Mouse (Mus musculus) cerebellum, adult 18-20 months (tissue): Measurements from ENCODE around the gene Fat1.
A peak's percentile ranks its signal among the peaks of the same experiment; 100 is the strongest.

Experiments used
- DNase-seq, 2 experiments: peaks; one replicate each; pipeline ENCODE4 v3.0.0; 2021

Fat1 gene

GRCm38 (mm10) chr8:44962572-44963231 is 27.5 kb downstream of the Fat1 start:
- no peak for DNase-seq

GRCm38 (mm10) chr8:44967521-44968039 is 32.3 kb downstream of the Fat1 start:
- no peak for DNase-seq

GRCm38 (mm10) chr8:44970093-44970492 is 34.8 kb downstream of the Fat1 start:
- DNase-seq, result no peak

GRCm38 (mm10) chr8:44971346-44971745 is 36.1 kb downstream of the Fat1 start:
- DNase-seq, result no peak

- DNase-seq, result no peak
These were observed 36.7 kb downstream of the Fat1 start for GRCm38 (mm10) chr8:44971964-44972363.

- DNase-seq, result no peak
These were observed 39.9 kb downstream of the Fat1 start for GRCm38 (mm10) chr8:44975113-44975512.

GRCm38 (mm10) chr8:44975654-44976053 is 40.4 kb downstream of the Fat1 start:
- no peak for DNase-seq

GRCm38 (mm10) chr8:44978622-44979021 is 43.4 kb downstream of the Fat1 start:
- no peak for DNase-seq

GRCm38 (mm10) chr8:44979245-44979644 is 44.0 kb downstream of the Fat1 start:
- DNase-seq, result no peak

GRCm38 (mm10) chr8:44980030-44980429 is 44.8 kb downstream of the Fat1 start:
- DNase-seq, result peak; percentile 67 to 77

- DNase-seq, result peak in 1 of 2 experiments; percentile 50
These were observed 50.4 kb downstream of the Fat1 start for GRCm38 (mm10) chr8:44985326-44986288.

- no peak for DNase-seq
These were observed 56.6 kb downstream of the Fat1 start for GRCm38 (mm10) chr8:44991700-44992487.

- DNase-seq, result no peak
These were observed 57.4 kb downstream of the Fat1 start for GRCm38 (mm10) chr8:44992664-44993063.

GRCm38 (mm10) chr8:44993376-44993775 is 58.1 kb downstream of the Fat1 start:
- no peak for DNase-seq

GRCm38 (mm10) chr8:44996493-44996892 is 61.2 kb downstream of the Fat1 start:
- no peak for DNase-seq

- DNase-seq, result no peak
These were observed 62.1 kb downstream of the Fat1 start for GRCm38 (mm10) chr8:44997321-44997720.

GRCm38 (mm10) chr8:44997829-44998228 is 62.6 kb downstream of the Fat1 start:
- DNase-seq, result no peak

GRCm38 (mm10) chr8:44998275-44998674 is 63.0 kb downstream of the Fat1 start:
- no peak for DNase-seq

- DNase-seq, result peak; percentile 73 to 77
These were observed 63.5 kb downstream of the Fat1 start for GRCm38 (mm10) chr8:44998681-44999277.

- DNase-seq, result no peak
These were observed 66.4 kb downstream of the Fat1 start for GRCm38 (mm10) chr8:45001577-45002197.

- no peak for DNase-seq
These were observed 67.4 kb downstream of the Fat1 start for GRCm38 (mm10) chr8:45002686-45003085.

- no peak for DNase-seq
These were observed 68.8 kb downstream of the Fat1 start for GRCm38 (mm10) chr8:45004021-45004420.
